Mouse (Mus musculus): ENCODE results near the gene Dlg4. TPM values are rescaled to one million over a fixed set of nuclear protein-coding genes. Genes with fewer than 3 reads are reported as not detected.
"Not testable (repeated sequence)": the region's sequence is repeated elsewhere in the genome, so short reads cannot be mapped to it uniquely, and the experiment has no call there.

Dlg4 gene
- total and polyA plus RNA-seq, 3 experiments, result 21.7 to 32.4 (median 22.9) TPM

DNA sequence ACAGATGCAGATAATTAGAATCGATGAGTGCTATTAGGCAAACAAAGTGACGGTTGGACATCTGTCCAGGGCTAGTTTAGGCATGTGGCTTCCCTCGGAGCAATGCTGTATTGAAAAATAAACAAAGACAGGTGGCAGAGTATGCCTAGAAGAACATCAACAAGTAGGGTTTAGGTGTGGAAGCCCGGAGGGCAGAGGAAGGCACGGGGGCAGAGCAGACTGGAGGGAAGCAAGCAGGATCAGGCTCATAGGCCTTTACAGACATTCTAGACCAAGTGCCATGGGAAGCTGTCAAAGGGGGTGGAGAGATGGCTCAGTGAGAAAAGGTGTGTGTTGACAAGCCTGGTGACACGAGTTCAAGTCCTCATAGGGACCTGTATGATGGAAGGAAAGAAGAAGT, 32.6 kb downstream of the Dlg4 start:
- DNase-seq, result no peak

DNA sequence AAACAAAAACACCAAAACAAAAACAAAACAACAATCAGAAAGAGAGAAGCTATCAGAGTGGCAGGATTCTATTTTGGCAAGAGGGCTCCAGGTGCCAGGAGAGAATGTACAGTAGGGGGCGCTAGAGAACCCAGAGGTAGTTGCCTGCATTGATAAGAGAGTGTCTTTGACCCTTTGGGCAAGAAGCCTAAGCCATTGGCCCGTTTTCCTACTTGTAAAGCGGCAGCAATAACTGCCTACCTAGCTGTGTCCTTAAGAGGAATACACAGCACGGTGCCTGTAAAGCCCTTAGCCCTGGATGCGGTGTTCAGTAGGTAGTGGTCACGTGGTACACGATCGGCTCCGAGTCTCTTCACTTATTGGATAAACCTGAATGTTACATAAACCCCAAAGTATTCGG, 33.1 kb downstream of the Dlg4 start:
- no peak for DNase-seq

DNA sequence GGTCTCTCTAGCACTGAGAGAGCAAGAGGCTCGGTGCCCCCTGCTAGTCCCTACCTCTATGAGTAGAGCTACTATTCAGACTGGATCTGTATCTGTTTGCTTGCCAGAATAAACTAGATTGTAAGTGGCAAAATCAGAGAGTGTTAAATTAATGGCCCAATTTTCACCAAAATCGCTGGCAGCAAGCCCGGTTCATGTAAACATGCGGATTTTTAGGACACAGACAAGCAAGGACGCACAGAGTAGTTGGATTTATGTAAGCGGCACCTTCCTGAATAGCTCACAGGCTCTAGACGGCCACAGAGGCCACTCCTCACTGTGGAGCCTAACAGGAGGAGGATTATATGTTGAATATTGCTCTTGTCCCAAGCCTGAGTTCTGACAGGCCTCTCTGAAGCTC, 36.4 kb downstream of the Dlg4 start:
- DNase-seq, result no peak

DNA sequence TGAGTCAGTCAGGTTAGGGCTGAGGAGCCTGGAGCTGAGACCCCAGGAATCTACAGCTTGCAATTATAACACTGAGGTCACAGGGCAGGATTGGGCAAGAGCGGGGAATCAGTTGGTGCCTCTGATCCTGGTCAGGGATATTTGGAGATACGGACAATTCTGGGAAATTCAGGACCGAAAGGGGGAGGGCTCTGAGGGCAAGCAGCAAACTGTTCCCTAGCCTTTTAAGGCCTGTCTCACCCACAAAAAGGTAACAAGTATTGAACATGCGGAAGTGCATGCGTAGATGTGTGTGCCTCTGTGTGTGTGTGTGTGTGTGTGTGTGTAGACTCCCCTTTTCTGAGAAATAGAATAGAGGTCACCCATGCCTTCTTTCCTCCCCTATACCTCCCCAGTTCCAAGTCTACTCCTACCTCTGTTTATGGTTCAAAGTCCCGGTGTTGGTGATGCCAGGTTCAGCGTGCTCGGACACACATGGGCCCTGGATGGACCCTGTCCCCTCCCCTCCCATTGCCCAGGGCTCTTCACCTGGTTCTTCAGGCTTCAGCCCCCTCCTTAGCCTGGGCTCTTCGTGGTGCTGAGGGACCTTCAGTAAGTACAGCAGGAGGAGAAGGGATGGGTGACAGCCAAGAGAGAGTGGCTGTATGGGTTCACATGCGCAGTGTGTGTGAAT, 37.3 kb downstream of the Dlg4 start, which contains the start of gene Asgr1:
Gene Asgr1 (plus strand): TSS at position 188 of the 673 bp plus-strand sequence.
- no peak for DNase-seq

DNA sequence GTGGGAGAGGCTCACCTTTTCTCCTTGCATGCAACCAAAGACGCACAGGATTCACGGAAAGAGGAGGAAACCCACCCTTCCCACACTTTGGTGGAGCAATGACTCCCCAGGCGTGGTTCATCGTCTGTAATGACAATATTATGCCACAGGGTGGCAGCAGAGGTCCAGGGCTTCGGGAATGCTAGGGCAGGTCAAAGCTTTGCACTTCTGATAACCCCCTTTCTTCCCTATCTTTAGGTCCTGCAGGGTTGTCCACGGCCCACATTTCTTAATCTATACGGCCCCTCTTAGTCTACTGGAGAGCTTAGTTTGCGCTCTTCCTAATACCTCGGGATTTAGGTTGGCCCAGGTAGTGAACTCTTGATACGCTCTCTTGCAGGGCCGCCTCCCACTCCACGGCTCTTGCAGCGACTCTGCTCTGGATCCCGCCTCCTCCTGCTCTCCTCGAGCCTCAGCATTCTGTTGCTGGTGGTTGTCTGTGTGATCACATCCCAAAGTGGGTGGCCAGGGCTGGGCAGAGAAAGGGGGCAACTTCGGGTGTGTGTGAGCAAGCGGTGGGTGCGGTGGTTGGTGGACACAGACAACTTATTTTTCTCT, 39.0 kb downstream of the Dlg4 start:
- DNase-seq, result peak; percentile 75

DNA sequence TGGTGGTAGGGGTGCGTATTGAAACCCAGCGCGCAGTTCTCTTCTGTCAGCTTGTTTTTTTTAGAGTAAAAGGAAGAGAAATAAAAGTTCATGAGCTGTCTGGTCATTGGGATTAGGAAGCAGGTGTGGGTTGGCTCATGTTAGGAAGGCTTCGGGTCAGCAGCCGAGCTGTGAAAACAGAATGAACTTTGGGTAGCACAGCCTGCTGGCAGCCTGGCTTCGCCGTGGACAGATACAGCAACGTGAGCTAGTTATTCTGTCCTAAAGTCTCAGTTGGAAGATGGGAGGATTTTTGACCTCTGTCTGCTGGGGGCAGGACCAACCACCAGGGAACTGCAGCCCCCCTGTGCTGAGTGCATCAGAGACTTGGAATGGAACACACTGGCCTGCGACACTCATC, 41.1 kb downstream of the Dlg4 start:
- no peak for DNase-seq

DNA sequence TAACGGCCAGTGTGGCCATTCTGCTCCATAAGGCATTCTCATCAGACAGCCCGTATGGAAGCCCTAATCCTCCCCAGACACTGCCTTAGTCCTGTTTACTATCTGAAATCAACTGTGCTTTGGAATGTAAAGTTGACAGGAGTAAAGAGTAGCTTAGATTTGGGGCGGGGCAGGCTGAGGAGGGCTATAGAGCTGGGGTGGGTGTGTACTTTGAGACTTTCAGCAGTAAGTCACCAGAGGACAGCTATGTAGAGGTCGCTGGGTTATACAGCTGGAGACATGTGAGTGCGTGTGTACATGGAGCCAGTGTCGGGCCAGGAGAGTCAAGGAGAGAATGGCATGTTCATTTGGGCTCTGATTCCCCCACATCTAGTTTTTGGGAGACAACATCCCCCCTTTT, 43.2 kb downstream of the Dlg4 start:
- DNase-seq, result no peak

DNA sequence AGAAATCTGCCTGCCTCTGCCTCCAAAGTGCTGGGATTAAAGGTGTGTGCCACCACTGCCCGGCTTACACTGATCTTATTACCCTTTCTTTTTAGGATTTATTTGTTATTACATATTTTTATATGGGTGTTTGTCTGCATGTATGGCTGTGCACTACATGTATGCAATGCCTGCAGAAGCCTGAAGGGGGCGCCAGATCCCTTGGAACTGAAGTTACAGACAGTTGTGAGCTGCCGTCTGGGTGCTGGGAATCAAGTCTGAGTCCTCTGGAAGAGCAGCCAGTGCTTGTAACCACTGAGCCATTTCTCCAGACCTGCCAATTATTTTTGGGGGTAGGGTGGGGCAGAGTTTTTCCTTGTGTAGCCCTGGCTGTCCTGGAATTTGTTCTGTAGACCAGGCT, 46.3 kb downstream of the Dlg4 start:
- no peak for DNase-seq

DNA sequence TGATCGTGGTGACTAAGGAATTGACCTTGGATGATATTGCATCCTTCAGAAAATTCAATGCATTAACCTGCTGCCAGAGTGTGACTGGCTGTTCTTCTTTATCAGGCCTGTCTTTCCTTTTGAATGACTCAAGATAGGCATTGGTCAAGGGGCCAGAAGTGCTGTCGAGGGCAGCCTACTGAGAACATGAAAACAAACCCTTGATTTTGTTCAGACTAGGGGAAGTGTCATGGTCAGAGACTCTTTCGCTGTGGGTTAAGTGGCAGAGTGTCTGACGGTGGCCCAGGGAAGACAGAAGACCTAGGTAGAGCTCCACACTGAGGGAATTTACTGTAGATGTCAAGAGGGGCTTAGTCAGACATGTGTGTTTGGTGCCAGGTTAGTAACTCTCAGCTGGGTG, 50.0 kb downstream of the Dlg4 start:
- DNase-seq, result peak; percentile 75

DNA sequence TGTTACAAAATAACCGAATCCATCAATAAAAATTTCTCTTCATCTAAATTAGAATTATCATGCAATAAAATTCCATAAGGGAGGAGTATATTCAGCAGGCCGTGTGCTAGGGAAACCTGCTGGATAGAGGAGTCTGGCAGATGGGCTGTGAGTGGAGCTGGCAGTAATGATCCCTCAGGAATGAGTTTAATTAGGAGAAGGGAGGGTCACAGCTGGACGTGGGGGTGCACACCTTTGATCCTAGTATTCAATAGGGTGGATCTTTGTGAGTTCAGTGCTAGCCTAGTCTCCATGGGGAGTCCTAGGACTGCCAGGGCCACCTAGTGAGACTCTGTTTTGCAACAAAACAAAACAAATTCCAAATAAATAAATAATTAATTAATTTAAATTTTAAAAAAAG, 51.5 kb downstream of the Dlg4 start:
- no peak for DNase-seq

DNA sequence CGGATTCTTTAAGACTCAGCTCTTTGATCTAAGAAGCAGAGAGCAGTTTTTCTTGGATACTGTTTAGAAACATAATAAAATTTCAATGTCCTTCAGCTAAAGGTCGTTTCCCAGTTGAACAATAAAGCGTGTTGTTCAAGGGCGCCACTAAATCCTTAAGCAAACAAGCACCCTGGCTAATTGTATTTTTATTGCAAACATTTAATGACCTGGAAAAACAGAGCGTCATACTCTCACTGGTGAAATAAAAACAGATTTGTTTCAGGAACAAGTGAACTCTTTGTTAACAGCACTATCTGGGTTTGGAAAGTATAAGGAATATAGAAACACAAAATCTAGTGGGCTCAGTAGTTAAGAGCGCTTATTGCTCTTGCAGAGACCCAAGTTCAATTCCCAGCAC, 53.3 kb downstream of the Dlg4 start:
- no peak for DNase-seq

DNA sequence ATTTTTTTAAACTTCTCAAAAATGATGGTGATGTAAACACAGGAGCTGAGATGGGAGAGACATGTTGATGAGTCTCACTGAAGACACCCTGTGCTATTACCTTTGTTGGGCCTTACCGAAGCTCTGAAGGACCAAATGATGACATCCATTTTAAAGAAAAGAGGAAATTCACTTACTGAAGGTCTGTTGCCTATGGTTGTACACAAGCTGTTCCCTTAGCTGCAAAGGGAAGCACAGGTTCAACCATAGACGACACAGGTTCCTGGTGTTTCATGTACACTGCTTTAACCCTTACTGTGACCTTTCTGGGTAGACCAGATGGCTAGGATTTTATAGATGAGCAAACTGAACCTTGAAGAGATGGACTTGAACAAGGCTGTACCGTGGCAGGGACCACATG, 53.9 kb downstream of the Dlg4 start:
- not testable (repeated sequence) for DNase-seq

DNA sequence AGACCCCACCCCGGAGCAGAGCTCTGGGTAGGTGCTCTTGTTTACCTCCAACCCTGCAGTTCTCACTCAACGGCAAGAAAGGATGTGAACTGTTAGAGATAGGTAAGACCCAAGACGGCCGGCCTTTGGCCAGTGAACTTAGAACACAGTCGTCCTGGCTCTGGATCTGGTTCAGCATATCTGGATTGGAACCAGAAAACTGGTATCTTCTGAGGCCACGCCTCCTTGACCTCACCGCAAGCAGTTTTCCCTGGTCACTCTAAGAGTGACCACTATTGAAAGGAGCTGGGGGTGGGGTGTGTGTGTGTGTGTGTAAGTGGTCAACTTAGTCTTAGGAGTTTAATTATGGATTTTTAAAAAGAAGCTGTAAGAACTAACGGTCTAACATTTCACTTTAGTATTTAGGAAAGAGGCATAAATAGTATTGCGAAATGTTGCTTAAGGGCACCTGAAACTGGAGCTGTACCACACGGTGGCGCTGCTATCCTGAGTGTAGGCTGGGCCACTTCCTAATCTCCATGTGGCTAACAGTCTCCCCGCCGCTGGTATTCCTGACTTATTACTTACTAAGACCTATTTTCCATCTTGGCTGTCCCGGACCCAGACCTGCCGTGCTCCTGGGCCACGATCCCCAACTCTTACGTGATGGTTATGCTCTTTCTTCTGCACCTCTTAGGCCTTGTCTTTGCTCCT, 57.8 kb downstream of the Dlg4 start:
- DNase-seq, result peak; percentile 87

DNA sequence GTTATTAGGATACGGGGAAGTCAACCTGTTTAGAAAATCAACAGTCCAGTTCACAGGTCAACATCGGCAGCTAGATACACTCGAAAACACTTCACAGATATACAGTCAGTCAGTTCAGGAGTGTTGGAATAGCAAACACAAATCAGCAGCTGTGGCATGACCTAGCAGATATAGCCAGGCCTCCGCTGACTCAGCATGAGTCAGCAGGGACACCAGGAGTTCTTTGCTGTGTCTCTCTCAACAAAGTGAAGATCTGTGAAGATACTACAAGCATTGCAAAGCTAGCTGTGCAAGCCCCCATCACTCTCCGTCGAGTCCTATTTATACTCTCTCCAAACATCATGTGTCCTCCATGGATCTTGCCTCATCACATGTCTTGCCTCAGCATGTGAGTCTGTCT, 58.8 kb downstream of the Dlg4 start:
- DNase-seq, result peak; percentile 81

DNA sequence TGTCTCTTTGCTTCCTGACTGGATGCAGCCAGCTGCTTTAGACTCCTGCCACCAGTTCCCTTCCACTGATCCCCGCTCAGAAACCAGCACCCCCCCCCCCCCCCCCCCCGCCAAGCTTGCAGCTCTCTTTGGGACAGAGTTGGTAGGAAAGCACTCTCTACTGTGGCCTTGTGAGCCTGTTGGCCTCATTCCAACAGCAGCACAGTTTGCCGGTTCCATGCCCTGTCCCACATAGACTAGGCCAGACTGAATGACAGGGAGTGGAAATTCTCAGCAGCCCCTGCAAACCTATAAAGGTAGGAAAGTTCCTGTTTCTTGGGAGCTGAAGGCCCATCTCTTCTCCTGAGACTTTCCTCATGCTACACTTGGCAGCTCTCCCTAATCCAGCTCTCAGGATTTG, 60.7 kb downstream of the Dlg4 start:
- DNase-seq, result peak; percentile 70

DNA sequence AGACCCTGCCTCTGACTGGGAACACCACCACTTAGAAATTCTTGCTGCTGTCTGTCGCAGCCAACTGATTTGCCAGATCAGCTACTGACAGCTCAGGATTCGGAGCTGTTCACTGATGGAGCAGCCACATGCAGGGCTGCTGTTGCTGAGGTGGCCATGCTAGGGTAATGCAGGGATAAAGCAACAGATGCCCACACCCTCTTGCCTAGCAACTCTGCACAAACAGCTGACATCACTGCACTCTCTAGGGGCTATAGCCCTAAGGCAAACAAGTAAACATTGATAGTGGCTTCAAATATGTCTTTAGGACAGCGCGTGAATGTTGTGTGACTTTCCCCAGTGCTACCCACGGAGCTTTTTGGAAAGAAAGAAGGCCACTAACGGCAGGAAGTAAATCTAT, 62.4 kb downstream of the Dlg4 start:
- DNase-seq, result no peak

DNA sequence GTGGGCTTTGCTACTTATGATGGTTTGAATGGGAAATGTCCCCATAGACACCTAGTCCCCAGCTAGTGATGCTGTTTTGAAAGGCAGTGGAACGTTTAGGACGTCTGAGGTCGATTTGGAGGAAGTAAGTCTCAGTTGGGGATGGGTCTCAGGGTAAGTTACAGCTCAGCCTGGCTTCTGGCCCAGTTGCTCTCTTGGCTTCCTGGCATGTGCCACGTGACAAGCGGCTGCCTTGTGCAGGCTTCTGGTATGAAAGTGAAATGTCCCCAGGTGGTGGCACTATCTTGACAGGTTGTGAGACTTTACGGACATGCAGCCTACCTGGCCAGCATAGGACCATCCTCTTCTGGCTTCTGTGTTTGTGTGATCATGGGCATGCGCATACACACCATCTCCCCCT, 63.2 kb downstream of the Dlg4 start:
- no peak for DNase-seq

DNA sequence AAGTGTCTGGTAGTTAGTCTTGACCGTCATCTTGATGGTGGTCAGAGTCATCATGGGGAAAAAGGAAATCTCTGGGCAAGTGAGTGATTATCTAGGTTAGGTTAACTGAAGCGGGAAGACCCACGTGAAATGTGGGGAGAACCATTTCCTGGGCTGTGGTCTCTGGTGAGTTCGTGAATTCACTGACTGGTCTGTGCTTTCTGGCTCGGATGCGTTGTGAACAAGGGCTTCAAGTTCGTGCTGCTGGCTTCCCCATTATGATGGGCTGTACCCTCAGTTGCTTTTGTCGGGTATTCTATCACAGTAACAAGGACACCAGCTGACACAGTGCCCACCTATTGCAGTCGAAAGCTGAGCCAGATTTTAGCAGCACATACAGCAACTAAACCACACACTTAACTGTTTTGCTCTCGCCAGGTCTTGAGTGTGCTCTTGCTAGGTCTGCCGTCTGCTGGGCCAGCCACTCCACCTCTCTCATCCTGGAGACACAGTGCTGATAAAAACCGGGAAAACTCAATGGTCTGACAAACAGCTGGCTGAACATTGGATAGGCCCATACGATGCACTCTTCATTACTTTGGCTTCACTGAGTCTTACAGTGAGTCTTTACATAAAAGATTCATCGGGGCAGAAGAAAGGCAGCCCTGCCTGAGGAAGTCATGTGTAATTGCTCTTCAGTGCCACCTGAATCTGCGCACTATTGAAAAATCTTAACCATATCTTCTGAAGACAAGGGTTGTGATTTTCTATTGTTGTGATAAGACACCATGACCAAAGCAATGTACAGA, 64.3 kb downstream of the Dlg4 start:
- no peak for DNase-seq

DNA sequence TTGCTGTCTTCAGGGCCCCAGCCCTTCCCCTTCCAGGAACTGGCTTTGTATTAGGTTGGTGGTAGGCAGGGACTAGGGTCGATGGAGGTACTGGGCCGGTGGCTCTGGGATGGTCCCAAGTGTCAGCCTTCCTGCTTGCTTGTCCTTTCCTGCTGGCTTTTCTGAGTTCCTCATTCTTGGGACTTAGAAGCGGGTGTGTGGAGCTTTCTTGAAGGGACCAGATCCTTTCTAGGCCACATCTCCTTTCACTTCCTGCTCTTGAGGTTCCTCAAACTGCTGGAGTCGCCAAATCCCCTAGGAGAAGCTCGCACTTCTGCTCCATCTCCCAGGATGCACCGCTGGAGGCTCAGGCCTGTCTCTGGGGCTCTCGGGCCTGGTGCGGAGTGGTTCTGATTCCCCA, 67.8 kb downstream of the Dlg4 start:
- DNase-seq, result no peak

DNA sequence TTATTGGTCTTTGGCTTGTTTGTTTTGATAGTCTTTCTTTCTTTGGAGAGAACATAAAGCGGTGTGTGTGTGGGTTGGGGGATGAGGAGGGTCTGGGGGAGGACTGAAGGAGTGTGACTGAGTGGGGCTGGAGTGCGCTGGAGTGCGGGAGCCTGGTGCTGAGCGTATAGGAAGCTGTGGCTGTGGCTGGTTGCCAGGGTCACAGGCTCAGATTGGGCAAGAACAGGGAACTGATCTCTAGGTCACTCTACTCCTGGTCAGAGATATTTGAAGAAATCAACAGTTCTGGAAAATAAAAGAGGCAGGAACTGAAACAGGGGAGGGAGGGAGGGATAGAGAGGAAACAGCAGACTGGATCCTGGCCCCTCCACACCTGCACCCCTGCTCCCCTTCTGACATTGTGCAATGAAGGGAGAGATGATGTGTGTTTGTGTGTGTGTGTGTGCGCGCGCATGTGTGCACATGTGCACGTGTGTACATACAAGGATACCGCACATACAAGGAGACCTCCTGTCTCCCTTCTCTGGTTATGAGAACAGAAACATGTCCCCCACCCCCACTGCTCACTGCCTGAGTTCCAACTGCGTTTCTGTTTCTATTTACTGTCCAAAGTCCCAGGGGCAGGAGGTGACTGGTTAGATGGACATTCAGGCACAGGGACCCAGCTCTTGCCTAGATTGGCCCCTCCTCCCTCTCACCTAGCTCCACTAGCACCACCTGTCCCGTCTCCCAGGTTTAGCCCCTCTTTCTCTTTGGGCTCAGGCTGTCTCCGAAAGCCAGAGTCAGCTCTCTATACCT, 75.4 kb downstream of the Dlg4 start, which contains the start of gene Asgr2:
Gene Asgr2 (plus strand): TSS at position 659 of the 798 bp plus-strand sequence.
- DNase-seq, result peak; percentile 83

Measured in adrenal gland, adult 2 months (tissue).